Mouse (Mus musculus) embryonic fibroblast, embryonic 13.5 days (primary cell): ENCODE data around the gene Lman2l. TPM values are rescaled to one million over a fixed set of nuclear protein-coding genes. Genes with fewer than 3 reads are reported as not detected.

Source experiments
- H3K27ac ChIP-seq: 2 replicates; pipeline ENCODE4 v1.5.1; 2012; ENCODE audit warnings: low read length, control low read depth, inconsistent platforms; ENCODE audit not compliant: insufficient read depth
- H3K4me1 ChIP-seq: 2 replicates; pipeline ENCODE4 v1.6.1; 2011; ENCODE audit warnings: low read length; ENCODE audit not compliant: control insufficient read depth, insufficient read depth
- H3K4me3 ChIP-seq: 2 replicates; pipeline ENCODE4 v1.5.1; 2011; ENCODE audit warnings: mild to moderate bottlenecking, control low read depth, low read length; ENCODE audit not compliant: insufficient read depth
- CTCF ChIP-seq: IDR thresholded peaks from 2 replicates; pipeline ENCODE4 v1.5.1; 2011; ENCODE audit warnings: mild to moderate bottlenecking, control low read depth, low read length, moderate library complexity, borderline replicate concordance; ENCODE audit not compliant: insufficient read depth
- POLR2A ChIP-seq: IDR thresholded peaks from 2 replicates; pipeline ENCODE4 v1.6.1; 2011; ENCODE audit warnings: low read depth, mild to moderate bottlenecking, control low read depth, low read length, moderate library complexity
- polyA plus RNA-seq: library from polyadenylated mRNA; stranded (reverse); fragments of >200 nt; gene quantifications from 2 replicates; pipeline ENCODE4 v1.2.4, GENCODE M21; 2011; ENCODE audit warnings: low read depth; ENCODE audit not compliant: missing spikeins, insufficient read length

Lman2l gene
- 22.7 and 25.9 TPM in 2 replicates for polyA plus RNA-seq

DNA sequence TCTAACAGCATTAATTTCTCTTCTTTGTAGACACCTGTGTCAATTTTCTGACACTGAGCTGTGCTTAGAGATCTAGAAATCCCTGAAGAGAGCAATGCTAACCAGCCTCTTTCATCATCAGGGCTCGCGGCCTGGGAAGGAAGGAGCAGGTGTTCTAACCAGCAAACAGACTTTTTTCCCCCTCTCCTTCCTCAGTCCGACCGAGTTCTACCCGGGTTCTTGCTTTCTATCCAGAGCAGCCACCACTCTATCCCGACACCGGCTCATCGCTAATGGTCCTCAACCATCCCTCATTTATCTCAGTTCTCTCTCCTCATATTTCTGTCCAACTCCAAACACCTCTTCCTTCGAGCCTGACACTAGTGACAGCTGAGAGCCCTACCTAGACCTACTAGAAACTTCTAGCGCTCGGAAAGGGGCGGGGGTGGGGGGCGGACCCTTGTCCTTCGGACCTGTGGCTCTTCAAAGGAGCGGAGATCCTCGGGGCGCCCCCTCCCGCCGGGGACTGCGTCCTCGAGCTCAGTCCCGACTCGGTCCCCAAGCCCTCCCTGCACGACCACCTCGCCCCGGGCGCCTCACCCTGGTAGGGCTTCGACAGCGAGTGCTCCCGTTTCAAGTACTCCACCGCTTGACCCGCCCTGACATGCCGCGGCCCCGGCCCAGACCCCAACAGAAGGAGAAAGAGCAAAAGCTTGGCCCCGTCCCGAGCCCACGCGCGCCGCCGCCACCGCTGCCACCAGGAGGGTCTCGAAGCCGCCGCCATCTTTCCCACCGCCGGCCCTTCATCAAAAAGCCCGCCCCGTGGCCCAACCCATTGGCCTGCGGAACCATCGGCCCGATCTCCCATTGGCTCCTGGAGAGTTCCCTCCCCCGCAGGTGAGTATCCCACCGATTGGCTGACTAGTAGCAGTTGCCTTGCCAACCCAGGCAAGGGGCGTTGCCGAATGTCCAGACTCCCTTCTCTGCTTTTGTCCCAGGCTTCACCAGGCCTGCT is at the start of gene Lman2l:
Gene Lman2l, minus strand, starts transcription at position 801 of the 994 bp plus-strand sequence.
- Histone ChIP-seq H3K27ac (0 out of 2 replicates have a peak within 1 kb of the TSS, but pooled peaks have one; percentile 4), H3K4me1 (peaks cover 5% of the 10 kb centered on the region), H3K4me3 (peak within 1 kb of the TSS; percentile 78)
- TF ChIP-seq POLR2A (peak; percentile 57), CTCF (no peak)

- Histone ChIP-seq H3K4me3 (no peak overlapping the region), H3K4me1 (peaks cover 2% of the 10 kb centered on the region; the same call in 1 of the 2 replicates), H3K27ac (no peak overlapping the region)
- TF ChIP-seq CTCF: no peak
- TF ChIP-seq POLR2A: no peak
Measured at GRCm38 (mm10) chr1:36493299-36493698, 48.2 kb upstream of the Lman2l start.

GRCm38 (mm10) chr1:36492416-36493139 is 47.5 kb upstream of the Lman2l start:
- peaks cover 2% of the 10 kb centered on the region; the same call in 1 of the 2 replicates for H3K4me1 ChIP-seq
- no peak overlapping the region for H3K4me3 ChIP-seq
- TF ChIP-seq POLR2A (no peak), CTCF (peak; percentile 46; the same call in 1 of the 2 replicates)
- H3K27ac ChIP-seq: no peak overlapping the region

- H3K4me3 ChIP-seq: no peak overlapping the region
- TF ChIP-seq POLR2A: no peak
- TF ChIP-seq CTCF: no peak
- H3K4me1 ChIP-seq: peaks cover 5% of the 10 kb centered on the region; the same call in 1 of the 2 replicates
- no peak overlapping the region for H3K27ac ChIP-seq
Measured at GRCm38 (mm10) chr1:36489661-36490060, 44.6 kb upstream of the Lman2l start.

GRCm38 (mm10) chr1:36487111-36487510 is 42.0 kb upstream of the Lman2l start:
- peaks cover 3% of the 10 kb centered on the region; the same call in 1 of the 2 replicates for H3K4me1 ChIP-seq
- H3K27ac ChIP-seq: no peak overlapping the region
- TF ChIP-seq CTCF (no peak), POLR2A (no peak)
- no peak overlapping the region for H3K4me3 ChIP-seq

DNA sequence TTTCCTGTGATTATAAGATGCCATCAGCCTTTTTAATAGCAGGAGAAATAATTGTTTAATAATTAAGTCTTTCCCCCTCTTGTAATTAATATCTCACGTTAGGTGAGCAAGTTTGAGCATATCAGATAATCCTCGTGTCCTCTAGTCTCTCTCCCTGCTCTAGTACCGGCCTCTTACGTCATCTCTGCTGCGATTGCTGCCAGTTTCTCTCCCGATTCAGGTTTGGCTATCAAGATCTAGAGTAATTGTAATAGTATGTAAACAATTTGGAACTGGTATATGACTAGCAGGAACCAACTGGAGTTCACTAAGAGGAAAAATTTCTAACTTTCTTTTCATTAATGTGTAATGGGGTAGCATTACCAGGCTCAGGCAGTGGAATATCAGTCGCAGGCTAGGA is 40.0 kb upstream of the Lman2l start:
- H3K27ac ChIP-seq: 0 out of 2 replicates have a peak overlapping the region, but pooled peaks have one; percentile 29
- no peak overlapping the region for H3K4me3 ChIP-seq

GRCm38 (mm10) chr1:36483825-36484224 is 38.8 kb upstream of the Lman2l start:
- H3K4me3 ChIP-seq: no peak overlapping the region
- peaks cover 3% of the 10 kb centered on the region; the same call in 1 of the 2 replicates for H3K4me1 ChIP-seq
- TF ChIP-seq POLR2A (no peak), CTCF (no peak)
- no peak overlapping the region for H3K27ac ChIP-seq

More for the DNA sequence above, 40.0 kb upstream of the Lman2l start:
- peaks cover 3% of the 10 kb centered on the region; the same call in 1 of the 2 replicates for H3K4me1 ChIP-seq
- TF ChIP-seq POLR2A (no peak), CTCF (no peak)

DNA sequence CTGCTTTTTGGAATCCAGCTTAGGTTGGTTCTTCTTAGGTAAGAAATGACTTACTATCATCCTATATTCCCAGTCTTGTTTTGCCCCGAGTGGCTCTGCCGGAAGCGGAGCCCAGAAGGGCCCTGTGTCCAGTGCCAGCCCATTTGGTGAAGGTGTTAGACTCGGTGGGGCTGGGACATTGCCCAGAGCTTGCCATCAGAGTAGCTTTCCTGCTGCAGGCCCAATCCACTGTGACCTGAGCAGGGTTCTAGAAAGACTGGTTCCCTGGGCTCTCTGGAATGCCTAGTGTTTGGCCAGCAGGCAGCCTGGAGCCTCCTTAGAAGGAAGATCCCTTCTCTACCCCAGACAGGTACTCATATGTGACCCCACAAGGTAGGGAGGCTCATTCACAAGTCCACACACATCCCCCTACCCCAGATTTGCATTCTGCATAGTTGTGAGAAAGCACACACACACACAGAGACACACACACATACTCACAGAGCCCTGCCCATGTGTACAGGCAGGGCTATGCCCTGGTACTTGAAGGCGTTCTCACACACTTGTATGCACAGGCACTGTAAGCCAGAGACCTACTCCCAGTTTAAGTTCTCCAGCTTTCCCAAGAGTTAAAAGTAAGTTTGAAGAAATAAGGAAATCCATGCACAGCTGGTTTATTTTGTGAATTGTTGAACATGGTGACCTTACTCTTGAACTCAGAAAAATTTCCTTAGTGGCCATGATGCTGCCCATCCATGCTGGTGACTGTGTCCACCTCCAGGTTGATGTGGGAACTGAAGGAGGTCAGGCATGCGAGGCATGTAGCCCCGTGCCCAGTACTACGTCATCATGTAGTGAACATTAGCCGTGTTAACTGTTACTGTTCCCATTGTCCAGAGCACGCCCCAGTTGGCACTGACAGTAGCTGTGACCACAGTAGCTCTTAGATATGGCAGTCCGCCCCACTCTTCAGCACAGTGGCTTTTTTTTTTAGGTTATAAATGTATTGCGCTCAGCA is 35.1 kb upstream of the Lman2l start:
- Histone ChIP-seq H3K4me1 (peaks cover 4% of the 10 kb centered on the region; the same call in 1 of the 2 replicates), H3K4me3 (no peak overlapping the region), H3K27ac (no peak overlapping the region)
- no peak for TF ChIP-seq POLR2A
- TF ChIP-seq CTCF: no peak
